Mouse (Mus musculus): ENCODE measurements around the gene 5830411N06Rik.

The 5830411N06Rik gene

GRCm38 (mm10) chr7:140247216-140247615, at the start of gene 5830411N06Rik:
TSS of gene 5830411N06Rik (plus strand) at chr7:140247284.
- no peak for DNase-seq

- no peak for DNase-seq
These were observed 46.0 kb upstream of the 5830411N06Rik start for GRCm38 (mm10) chr7:140201090-140201489.

- DNase-seq, result no peak
These were observed 41.2 kb upstream of the 5830411N06Rik start, which contains the start of gene Olfr524 for GRCm38 (mm10) chr7:140205864-140206263. TSS of gene Olfr524 (minus strand) at chr7:140205964.

GRCm38 (mm10) chr7:140206904-140207303, 40.2 kb upstream of the 5830411N06Rik start:
- no peak for DNase-seq

- DNase-seq, result no peak
These were observed 38.9 kb upstream of the 5830411N06Rik start for GRCm38 (mm10) chr7:140208153-140208552.

GRCm38 (mm10) chr7:140208677-140209076, 38.4 kb upstream of the 5830411N06Rik start:
- no peak for DNase-seq

GRCm38 (mm10) chr7:140213841-140214240, 33.2 kb upstream of the 5830411N06Rik start:
- no peak for DNase-seq

- no peak for DNase-seq
These were observed 29.1 kb upstream of the 5830411N06Rik start, which contains the start of gene Cd163l1 for GRCm38 (mm10) chr7:140217967-140218366. TSS of gene Cd163l1 (plus strand) at chr7:140218267.

GRCm38 (mm10) chr7:140219268-140219667, 27.8 kb upstream of the 5830411N06Rik start:
- no peak for DNase-seq

GRCm38 (mm10) chr7:140220375-140220774, 26.7 kb upstream of the 5830411N06Rik start:
- no peak for DNase-seq

- no peak for DNase-seq
These were observed 22.9 kb upstream of the 5830411N06Rik start for GRCm38 (mm10) chr7:140224209-140224608.

- DNase-seq, result no peak
These were observed 18.6 kb upstream of the 5830411N06Rik start for GRCm38 (mm10) chr7:140228476-140228875.

- no peak for DNase-seq
These were observed 16.1 kb upstream of the 5830411N06Rik start for GRCm38 (mm10) chr7:140231026-140231425.

GRCm38 (mm10) chr7:140233696-140234095, 13.4 kb upstream of the 5830411N06Rik start:
- no peak for DNase-seq

GRCm38 (mm10) chr7:140253780-140254299, 6.8 kb downstream of the 5830411N06Rik start:
- no peak for DNase-seq

- DNase-seq, result no peak
These were observed 48.7 kb downstream of the 5830411N06Rik start for GRCm38 (mm10) chr7:140295746-140296145.

- no peak for DNase-seq
These were observed 49.8 kb downstream of the 5830411N06Rik start for GRCm38 (mm10) chr7:140296876-140297275.

GRCm38 (mm10) chr7:140299416-140299815, 52.3 kb downstream of the 5830411N06Rik start:
- DNase-seq, result no peak

GRCm38 (mm10) chr7:140319861-140320385, 72.8 kb downstream of the 5830411N06Rik start:
- no peak for DNase-seq

- DNase-seq, result no peak
These were observed 73.5 kb downstream of the 5830411N06Rik start, which contains the start of gene Olfr525 for GRCm38 (mm10) chr7:140320558-140320957. TSS of gene Olfr525 (plus strand) at chr7:140320858.

- no peak for DNase-seq
These were observed 74.1 kb downstream of the 5830411N06Rik start for GRCm38 (mm10) chr7:140321135-140321534.

- no peak for DNase-seq
These were observed 82.8 kb downstream of the 5830411N06Rik start for GRCm38 (mm10) chr7:140329766-140330304.

GRCm38 (mm10) chr7:140333717-140334116, 86.6 kb downstream of the 5830411N06Rik start, which contains the start of gene Olfr527:
TSS of gene Olfr527 (plus strand) at chr7:140334017.
- DNase-seq, result no peak

Measured in right cerebral cortex, postnatal 25 days (tissue).